Mouse (Mus musculus): ENCODE measurements around the gene Hoxd8. TPM values are rescaled to one million over a fixed set of nuclear protein-coding genes. Genes with fewer than 3 reads are reported as not detected.

Gene Hoxd8
- total RNA-seq, 2 experiments from 2014 or later = not detected

- ATAC-seq (ENCODE audit: poor library complexity, severe bottlenecking) = no peak
Measured at GRCm38 (mm10) chr2:74711721-74712621, 7.6 kb downstream of the Hoxd8 start, which contains the start of the genes Hoxd3 and Hoxd4. Hoxd3 (plus strand) TSS chr2:74711927. Hoxd4 (plus strand) TSS chr2:74711929.

GRCm38 (mm10) chr2:74713239-74714150 is 9.1 kb downstream of the Hoxd8 start:
- ATAC-seq (ENCODE audit: poor library complexity, severe bottlenecking) = no peak

GRCm38 (mm10) chr2:74714156-74714789 is 9.9 kb downstream of the Hoxd8 start:
- no peak for ATAC-seq (ENCODE audit: poor library complexity, severe bottlenecking)

- no peak for ATAC-seq (ENCODE audit: poor library complexity, severe bottlenecking)
Measured at GRCm38 (mm10) chr2:74714881-74715280, 10.5 kb downstream of the Hoxd8 start.

- ATAC-seq (ENCODE audit: poor library complexity, severe bottlenecking) = peak; percentile 49; the same call in 1 of the 2 replicates
Measured at GRCm38 (mm10) chr2:74715504-74716241, 11.3 kb downstream of the Hoxd8 start.

GRCm38 (mm10) chr2:74720384-74720783 is 16.0 kb downstream of the Hoxd8 start:
- no peak for ATAC-seq (ENCODE audit: poor library complexity, severe bottlenecking)

GRCm38 (mm10) chr2:74720955-74721491 is 16.6 kb downstream of the Hoxd8 start:
- ATAC-seq (ENCODE audit: poor library complexity, severe bottlenecking) = no peak

- ATAC-seq (ENCODE audit: poor library complexity, severe bottlenecking) = no peak
Measured at GRCm38 (mm10) chr2:74721882-74722281, 17.5 kb downstream of the Hoxd8 start.

GRCm38 (mm10) chr2:74722949-74723348 is 18.5 kb downstream of the Hoxd8 start:
- ATAC-seq (ENCODE audit: poor library complexity, severe bottlenecking) = no peak

GRCm38 (mm10) chr2:74724244-74725015 is 20.0 kb downstream of the Hoxd8 start:
- ATAC-seq (ENCODE audit: poor library complexity, severe bottlenecking) = no peak

- ATAC-seq (ENCODE audit: poor library complexity, severe bottlenecking) = no peak
Measured at GRCm38 (mm10) chr2:74725171-74725570, 20.8 kb downstream of the Hoxd8 start.

- ATAC-seq (ENCODE audit: poor library complexity, severe bottlenecking) = no peak
Measured at GRCm38 (mm10) chr2:74726551-74726950, 22.1 kb downstream of the Hoxd8 start, which contains the start of gene Gm28230. Gm28230 (plus strand) TSS chr2:74726728.

GRCm38 (mm10) chr2:74726973-74727639 is 22.7 kb downstream of the Hoxd8 start:
- no peak for ATAC-seq (ENCODE audit: poor library complexity, severe bottlenecking)

GRCm38 (mm10) chr2:74727640-74728302 is 23.4 kb downstream of the Hoxd8 start:
- no peak for ATAC-seq (ENCODE audit: poor library complexity, severe bottlenecking)

GRCm38 (mm10) chr2:74728303-74728680 is 23.9 kb downstream of the Hoxd8 start:
- ATAC-seq (ENCODE audit: poor library complexity, severe bottlenecking) = no peak

- no peak for ATAC-seq (ENCODE audit: poor library complexity, severe bottlenecking)
Measured at GRCm38 (mm10) chr2:74730331-74730730, 25.9 kb downstream of the Hoxd8 start.

GRCm38 (mm10) chr2:74731055-74731454 is 26.6 kb downstream of the Hoxd8 start:
- ATAC-seq (ENCODE audit: poor library complexity, severe bottlenecking) = no peak
